Mouse (Mus musculus) ES-Bruce4 (cell line): ENCODE measurements around the gene Relch. TPM values are rescaled to one million over a fixed set of nuclear protein-coding genes. Genes with fewer than 3 reads are reported as not detected.

Experiments
- H3K27ac ChIP-seq: 2 replicates; pipeline ENCODE4 v1.5.1; 2012; ENCODE audit warnings: low read length, inconsistent platforms; ENCODE audit not compliant: insufficient read depth
- H3K27me3 ChIP-seq: 2 replicates; pipeline ENCODE4 v1.6.1; 2012; ENCODE audit warnings: mild to moderate bottlenecking, low read length, inconsistent platforms; ENCODE audit not compliant: control insufficient read depth, poor library complexity, insufficient read depth, severe bottlenecking
- H3K36me3 ChIP-seq: 2 replicates; pipeline ENCODE4 v1.6.1; 2012; ENCODE audit warnings: inconsistent platforms, mild to moderate bottlenecking, low read length, moderate library complexity; ENCODE audit not compliant: control insufficient read depth, poor library complexity, insufficient read depth, severe bottlenecking
- H3K4me1 ChIP-seq: one replicate; pipeline ENCODE4 v1.8.1; 2011; ENCODE audit warnings: low read length; ENCODE audit not compliant: control insufficient read depth, insufficient read depth
- H3K4me3 ChIP-seq: 2 replicates; pipeline ENCODE4 v1.5.1; 2011; ENCODE audit warnings: low read depth, mild to moderate bottlenecking, low read length
- H3K9ac ChIP-seq: 2 replicates; pipeline ENCODE4 v1.6.1; 2012; ENCODE audit warnings: low read depth, mild to moderate bottlenecking, inconsistent platforms; ENCODE audit not compliant: poor library complexity, severe bottlenecking
- H3K9me3 ChIP-seq: replicated peaks from 2 replicates; pipeline ENCODE4 v1.6.1; 2012; ENCODE audit warnings: mild to moderate bottlenecking, low read length, inconsistent platforms; ENCODE audit not compliant: control insufficient read depth, poor library complexity, insufficient read depth, severe bottlenecking
- CTCF ChIP-seq: IDR thresholded peaks from one replicate; pipeline ENCODE4 v1.8.1; 2011; ENCODE audit warnings: low read depth, low read length
- EP300 ChIP-seq: IDR thresholded peaks from 2 replicates; pipeline ENCODE4 v1.6.1; 2011; ENCODE audit warnings: low read depth, low read length; ENCODE audit not compliant: insufficient read depth
- POLR2A ChIP-seq: IDR thresholded peaks from one replicate; pipeline ENCODE4 v1.8.1; 2011; ENCODE audit warnings: low read length; ENCODE audit not compliant: insufficient read depth
- polyA plus RNA-seq: library from polyadenylated mRNA; stranded (reverse); fragments of >200 nt; gene quantifications from 2 replicates; pipeline ENCODE4 v1.2.4, GENCODE M21; 2011; ENCODE audit warnings: low read depth; ENCODE audit not compliant: missing spikeins, insufficient read depth, insufficient read length

Gene Relch
- polyA plus RNA-seq, 1 experiment: 26.5 TPM

GRCm38 (mm10) chr1:105768397-105768796 lies 104.7 kb downstream of the Relch start:
- H3K4me3 ChIP-seq: no peak overlapping the region
- TF ChIP-seq POLR2A: no peak
- TF ChIP-seq CTCF: no peak
- TF ChIP-seq EP300: no peak
- no peaks in the 10 kb centered on the region for H3K27me3 ChIP-seq
- no peak overlapping the region for H3K27ac ChIP-seq
- no peaks in the 10 kb centered on the region for H3K36me3 ChIP-seq
- no peak overlapping the region for H3K9ac ChIP-seq
- H3K4me1 ChIP-seq: no peaks in the 10 kb centered on the region
- H3K9me3 ChIP-seq: peaks cover 2% of the 10 kb centered on the region

DNA sequence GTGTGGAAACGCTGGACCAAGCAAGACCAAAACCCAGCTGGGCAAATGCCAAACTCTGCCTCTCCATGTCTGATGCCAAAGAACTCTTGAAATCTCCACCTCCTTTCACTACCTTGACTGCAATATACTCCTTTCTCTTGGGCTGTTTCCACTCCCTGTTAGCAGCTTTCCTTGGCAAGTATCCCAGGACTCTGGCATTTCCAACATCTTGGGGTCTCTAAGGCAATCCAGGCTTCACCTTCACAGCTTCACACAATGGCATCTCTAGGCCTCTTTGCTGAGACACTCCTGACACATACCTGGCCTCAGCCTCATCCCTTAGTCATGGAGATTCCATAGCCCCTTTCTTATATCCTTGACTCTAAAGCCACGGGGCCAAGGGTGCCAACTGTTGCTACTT lies 107.0 kb downstream of the Relch start:
- Histone ChIP-seq H3K36me3 (no peaks in the 10 kb centered on the region), H3K27ac (no peak overlapping the region), H3K9ac (no peak overlapping the region), H3K27me3 (no peaks in the 10 kb centered on the region), H3K9me3 (no peaks in the 10 kb centered on the region), H3K4me3 (no peak overlapping the region), H3K4me1 (no peaks in the 10 kb centered on the region)
- TF ChIP-seq EP300 (no peak), POLR2A (no peak)

- Histone ChIP-seq H3K36me3 (no peaks in the 10 kb centered on the region), H3K27ac (no peak overlapping the region), H3K9ac (no peak overlapping the region), H3K9me3 (no peaks in the 10 kb centered on the region), H3K27me3 (no peaks in the 10 kb centered on the region; the same call in 1 of the 2 replicates), H3K4me1 (no peaks in the 10 kb centered on the region), H3K4me3 (no peak overlapping the region)
- TF ChIP-seq CTCF (no peak), POLR2A (no peak), EP300 (no peak)
These were observed 112.8 kb downstream of the Relch start for GRCm38 (mm10) chr1:105776426-105776825.

DNA sequence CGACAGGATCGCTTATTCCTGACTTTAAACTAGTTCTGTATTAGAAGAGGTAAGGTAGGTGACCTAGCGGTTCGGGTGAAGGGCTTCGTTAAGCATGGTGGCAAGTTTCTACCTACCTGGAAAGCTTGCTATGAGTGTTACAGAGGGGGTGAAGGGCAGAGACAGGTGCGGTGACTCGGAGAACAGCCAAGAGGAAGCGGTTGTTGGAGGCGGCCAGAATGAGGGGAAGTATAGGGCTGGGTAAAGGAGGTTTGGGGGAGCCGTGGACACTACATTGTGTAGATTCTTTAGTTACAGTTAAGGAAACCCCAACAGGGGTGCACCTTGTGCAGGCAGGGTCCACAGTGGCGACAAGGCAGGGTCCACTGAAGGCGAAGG lies 116.4 kb downstream of the Relch start:
- Histone ChIP-seq H3K27ac (no peak overlapping the region), H3K4me1 (no peaks in the 10 kb centered on the region), H3K27me3 (no peaks in the 10 kb centered on the region; the same call in none of the 2 replicates), H3K36me3 (no peaks in the 10 kb centered on the region), H3K9me3 (no peaks in the 10 kb centered on the region), H3K9ac (peak overlapping the region; percentile 79), H3K4me3 (peak overlapping the region; percentile 78)
- no peak for TF ChIP-seq POLR2A
- no peak for TF ChIP-seq EP300
- TF ChIP-seq CTCF: no peak

DNA sequence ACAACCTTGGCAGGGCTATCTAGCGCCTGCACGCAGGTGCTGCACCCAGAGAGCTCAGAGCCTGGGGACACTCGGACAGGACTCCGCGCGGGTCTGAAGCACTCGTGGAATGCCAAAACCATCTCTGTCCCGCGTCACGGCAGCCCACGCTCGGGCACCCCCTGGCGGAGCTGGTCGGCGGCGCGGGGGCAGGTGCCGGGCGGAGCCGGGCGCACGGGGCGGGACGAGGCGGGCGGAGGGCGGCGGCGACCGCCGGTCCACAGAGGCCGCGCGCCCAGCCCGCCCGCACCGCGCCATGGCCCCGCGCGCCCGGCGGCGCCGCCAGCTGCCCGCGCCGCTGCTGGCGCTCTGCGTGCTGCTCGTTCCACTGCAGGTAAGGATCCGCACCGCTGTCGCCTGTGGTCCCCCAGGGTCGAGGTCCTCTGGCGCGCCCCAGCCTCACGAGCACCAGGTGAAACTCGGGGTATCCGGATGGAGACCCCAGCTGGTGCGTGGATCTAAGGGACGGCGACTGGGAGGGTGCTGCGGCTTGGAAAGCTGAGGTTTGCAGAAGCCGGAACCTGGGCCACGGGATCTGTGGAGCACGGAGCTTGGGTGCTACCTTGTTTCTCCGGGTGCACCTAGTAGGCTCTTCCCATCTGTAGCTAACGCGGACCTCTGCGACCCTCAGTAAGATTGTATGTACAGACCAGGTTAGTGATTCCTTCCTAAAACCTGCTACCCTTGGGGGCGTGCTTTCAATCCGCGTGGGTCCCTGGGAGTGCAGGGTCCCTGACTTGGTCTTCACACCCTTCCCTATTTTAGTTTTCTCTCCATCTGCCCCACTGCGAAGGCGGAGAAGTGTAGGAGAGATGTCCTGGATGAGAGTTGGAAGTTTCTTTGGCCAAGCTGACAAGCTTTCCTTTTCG lies 117.0 kb downstream of the Relch start, which contains the start of gene Tnfrsf11a:
Gene Tnfrsf11a (plus strand): TSS at position 262 of the 908 bp plus-strand sequence.
- no peaks in the 10 kb centered on the region for H3K36me3 ChIP-seq
- no peaks in the 10 kb centered on the region for H3K9me3 ChIP-seq
- no peak within 1 kb of the TSS for H3K27ac ChIP-seq
- H3K27me3 ChIP-seq: no peaks in the 10 kb centered on the region; the same call in none of the 2 replicates
- TF ChIP-seq POLR2A: no peak
- TF ChIP-seq CTCF: peak; percentile 41
- no peaks in the 10 kb centered on the region for H3K4me1 ChIP-seq
- H3K4me3 ChIP-seq: peak within 1 kb of the TSS; percentile 86
- H3K9ac ChIP-seq: peak within 1 kb of the TSS; percentile 79
